Comparison of ENCODE assay signal across 24 mouse cellular contexts in genomic region chr1:135139906-135140305, GRCm38 (mm10). TPM values are rescaled to one million over a fixed set of nuclear protein-coding genes. Genes with fewer than 3 reads are reported as not detected.
DNase-seq lines count a peak whose midpoint lies in the region; ATAC-seq and TF ChIP-seq lines count a peak whose summit lies in the region.
"Had no signal": no experiment of that assay in that cellular context is flagged by ENCODE, and none has a peak within 500 bp of the region (broad histone marks: within the 10 kb centered on the region; RNA-seq: fewer than 3 reads in every experiment).

No protein-coding gene starts in this region.

- DNase-seq in 416B (ENCODE audit: low read depth): peak; percentile 68
- DNase-seq in A20 (ENCODE audit: low read depth, low spot score): peak; percentile 45
- peak; percentile 70 for DNase-seq in MEL (ENCODE audit: low read depth, low spot score)
- DNase-seq in lung, postnatal 36 days: no peak
- no peak for DNase-seq in gastrocnemius, adult 2 months
- no peak for DNase-seq in yolk sac, embryonic 10.5 days (ENCODE audit: low spot score)
- DNase-seq: cerebellum, adult 8-10 months; heart, adult 11 months; heart, postnatal 14 days; kidney, postnatal 36 days; lung, embryonic 14.5 days had no signal

- no peaks in the 10 kb centered on the region for H3K9me3 ChIP-seq in MEL (replicated peaks; ENCODE audit: insufficient read depth, low read length)
- H3K9me3 ChIP-seq: embryonic facial prominence, embryonic 12.5 days; heart, embryonic 12.5 days; hindbrain, embryonic 13.5 days; limb, embryonic 15.5 days; midbrain, embryonic 10.5 days; neural tube, embryonic 12.5 days had no signal

- no peak for TF ChIP-seq EP300 in MEL (IDR thresholded peaks at IDR 0.05; ENCODE audit: low read depth in 1 of 2, low read length in 2 of 2)

- no peak overlapping the region for H3K9ac ChIP-seq in MEL (ENCODE audit: control insufficient read depth, low read depth, low read length, poor library complexity, severe bottlenecking)
- H3K9ac ChIP-seq: embryonic facial prominence, embryonic 12.5 days; heart, embryonic 12.5 days; hindbrain, embryonic 13.5 days; limb, embryonic 15.5 days; lung, embryonic 14.5 days; neural tube, embryonic 12.5 days had no signal

- TF ChIP-seq POLR2A in MEL (IDR thresholded peaks at IDR 0.05; ENCODE audit: control insufficient read depth in 1 of 2, insufficient read depth in 1 of 2, low read depth in 1 of 2, low read length in 2 of 2, poor library complexity in 1 of 2): peak in 1 of 2 experiments; percentile 40; a peak in 2 of 4 replicates

- TF ChIP-seq RAD21 in MEL (IDR thresholded peaks at IDR 0.05; ENCODE audit: low read depth, low read length): no peak

- peaks cover 22 to 48% of the 10 kb centered on the region in 2 experiments for H3K36me3 ChIP-seq in MEL (ENCODE audit: control insufficient read depth in 1 of 2, insufficient read depth in 2 of 2, low read length in 2 of 2)
- H3K36me3 ChIP-seq: embryonic facial prominence, embryonic 12.5 days; heart, embryonic 12.5 days; hindbrain, embryonic 13.5 days; limb, embryonic 15.5 days; midbrain, embryonic 10.5 days; neural tube, embryonic 12.5 days had no signal

- ATAC-seq in megakaryocyte progenitor cell, adult 5-6 weeks (replicated peaks; ENCODE audit: poor library complexity): peak; percentile 70
- ATAC-seq: forebrain, embryonic 16.5 days; intestine, embryonic 16.5 days had no signal

- intact Hi-C loops in gastrocnemius, adult 2 months (cut with DNase I): no loop called here

- peaks cover 8 to 24% of the 10 kb centered on the region in 2 experiments for H3K4me1 ChIP-seq in MEL (ENCODE audit: control insufficient read depth in 1 of 2, insufficient read depth in 2 of 2, low read length in 2 of 2)
- H3K4me1 ChIP-seq: embryonic facial prominence, embryonic 12.5 days; heart, embryonic 12.5 days; hindbrain, embryonic 13.5 days; limb, embryonic 15.5 days; midbrain, embryonic 10.5 days; neural tube, embryonic 12.5 days had no signal

- peaks cover 21% of the 10 kb centered on the region for H3K79me2 ChIP-seq in MEL (ENCODE audit: control insufficient read depth, insufficient read depth, low read length, poor library complexity)

- H3K4me3 ChIP-seq in MEL (ENCODE audit: control insufficient read depth in 1 of 2, insufficient read depth in 1 of 2, low read depth in 2 of 2, low read length in 2 of 2): no peak overlapping the region
- H3K4me3 ChIP-seq in gastrocnemius, adult 2 months: no peak overlapping the region
- H3K4me3 ChIP-seq: embryonic facial prominence, embryonic 12.5 days; erythroblast, embryonic 14.5 days; heart, embryonic 12.5 days; hindbrain, embryonic 13.5 days; limb, embryonic 15.5 days; midbrain, embryonic 10.5 days; neural tube, embryonic 12.5 days had no signal

- H3K27ac ChIP-seq in MEL (ENCODE audit: control insufficient read depth, low read depth, low read length): no peak overlapping the region
- no peak overlapping the region for H3K27ac ChIP-seq in gastrocnemius, adult 2 months
- H3K27ac ChIP-seq: embryonic facial prominence, embryonic 12.5 days; hindbrain, embryonic 13.5 days; limb, embryonic 15.5 days; midbrain, embryonic 10.5 days; neural tube, embryonic 12.5 days had no signal

- H3K27me3 ChIP-seq in MEL (ENCODE audit: control insufficient read depth in 1 of 2, insufficient read depth in 2 of 2, low read length in 2 of 2): no peaks in the 10 kb centered on the region
- H3K27me3 ChIP-seq: limb, embryonic 15.5 days had no signal

- no peak for TF ChIP-seq CTCF in MEL (IDR thresholded peaks at IDR 0.05 in 2 of 3, conservative IDR thresholded peaks at IDR 0.05 in 1 of 3; ENCODE audit: control insufficient read depth in 1 of 3, insufficient read depth in 1 of 3, low read depth in 2 of 3, low read length in 3 of 3, poor library complexity in 1 of 3, severe bottlenecking in 1 of 3)
- no peak for TF ChIP-seq CTCF in gastrocnemius, adult 2 months (IDR thresholded peaks at IDR 0.05)

TF ChIP-seq in MEL, 35 proteins besides CTCF, POLR2A, EP300 and RAD21:
- no peak for TF ChIP-seq NELFE (IDR thresholded peaks at IDR 0.05; ENCODE audit: low read depth, low read length)
- peak; percentile 27; the same call in 1 of the 2 replicates for TF ChIP-seq TBP (IDR thresholded peaks at IDR 0.05; ENCODE audit: low read depth, low read length)

RNA-seq across cellular contexts. Expression of gene Arl8a, which starts 6.7 kb away (rescaled TPM):
- total RNA-seq in MEL (2012; rRNA removed): 8.0 and 9.0 TPM in 2 replicates
- polyA plus RNA-seq in MEL (2012; ENCODE audit: insufficient read depth in 1 of 2, insufficient read length in 2 of 2, low read depth in 1 of 2, low replicate concordance in 2 of 2, missing spikeins in 1 of 2): 10 to 100 TPM in 1 of 2 experiments, not detected in 1; 47.7 TPM
- total RNA-seq in megakaryocyte progenitor cell, adult 5-6 weeks (2015): 32.1 and 35.1 TPM in 2 replicates
- 18.4 and 19.9 TPM in 2 replicates for total RNA-seq in megakaryocyte progenitor cell, adult 5-6 weeks (2017)
- 10 to 100 TPM; 16.5 to 17.8 TPM for total RNA-seq in gastrocnemius, adult 2 months (2021)

RNA-seq across cellular contexts. Expression of gene Ptpn7, which starts 7.4 kb away (rescaled TPM):
- 173 and 202 TPM in 2 replicates for total RNA-seq in MEL (2012; rRNA removed)
- polyA plus RNA-seq in MEL (2012; ENCODE audit: insufficient read depth in 1 of 2, insufficient read length in 2 of 2, low read depth in 1 of 2, low replicate concordance in 2 of 2, missing spikeins in 1 of 2): 100 to 1,000 TPM in 1 of 2 experiments, not detected in 1; 215 TPM
- 75.0 and 75.4 TPM in 2 replicates for total RNA-seq in megakaryocyte progenitor cell, adult 5-6 weeks (2015)
- 103 and 112 TPM in 2 replicates for total RNA-seq in megakaryocyte progenitor cell, adult 5-6 weeks (2017)
- under 1 TPM in 1 of 2 experiments, not detected in 1; 0.17 TPM for total RNA-seq in gastrocnemius, adult 2 months (2021)

RNA-seq across cellular contexts. Expression of gene Gpr37l1, which starts 27.6 kb away (rescaled TPM):
- not detected in 2 replicates for total RNA-seq in MEL (2012; rRNA removed)
- not detected for polyA plus RNA-seq in MEL (2012; ENCODE audit: insufficient read depth in 1 of 2, insufficient read length in 2 of 2, low read depth in 1 of 2, low replicate concordance in 2 of 2, missing spikeins in 1 of 2)
- not detected in 2 replicates for total RNA-seq in megakaryocyte progenitor cell, adult 5-6 weeks (2015)
- total RNA-seq in megakaryocyte progenitor cell, adult 5-6 weeks (2017): not detected in 2 replicates
- under 1 TPM; 0.38 to 0.56 TPM for total RNA-seq in gastrocnemius, adult 2 months (2021)
- total RNA-seq: common myeloid progenitor, adult 5-6 weeks; monocyte, adult 5-6 weeks had no signal
- polyA plus RNA-seq: embryonic facial prominence, embryonic 12.5 days; erythroblast, embryonic 14.5 days; heart, embryonic 12.5 days; kidney, embryonic 14.5 days; limb, embryonic 15.5 days; lung, embryonic 14.5 days; midbrain, embryonic 10.5 days had no signal

RNA-seq across cellular contexts. Expression of gene Lgr6, which starts 34.8 kb away (rescaled TPM):
- 0.04 and 0.07 TPM in 2 replicates for total RNA-seq in MEL (2012; rRNA removed)
- polyA plus RNA-seq in MEL (2012; ENCODE audit: insufficient read depth in 1 of 2, insufficient read length in 2 of 2, low read depth in 1 of 2, low replicate concordance in 2 of 2, missing spikeins in 1 of 2): under 1 TPM in 1 of 2 experiments, not detected in 1; 0.10 TPM
- total RNA-seq in megakaryocyte progenitor cell, adult 5-6 weeks (2015): 0.05 TPM in 1 of 2 replicates, not detected in the other
- 0.08 TPM in 1 of 2 replicates, not detected in the other for total RNA-seq in megakaryocyte progenitor cell, adult 5-6 weeks (2017)
- under 1 TPM; 0.08 to 0.86 TPM for total RNA-seq in gastrocnemius, adult 2 months (2021)
- total RNA-seq: monocyte, adult 5-6 weeks had no signal
- polyA plus RNA-seq: erythroblast, embryonic 14.5 days had no signal

Comparison
In these comparisons a context has a peak if more than half of its experiments do, and no peak if none do; other contexts are left out.
1. DNase-seq: peak in 416B (single experiment), A20 (single experiment) and MEL (single experiment); none in lung, postnatal 36 days (single experiment), gastrocnemius, adult 2 months (single experiment) and yolk sac, embryonic 10.5 days (single experiment).
2. RNA of gene Ptpn7, which starts 7.4 kb away (total RNA-seq): 173 to 202 TPM in MEL and 75.0 to 112 TPM in megakaryocyte progenitor cell, adult 5-6 weeks; 0.17 TPM in gastrocnemius, adult 2 months; every median in the first group is over 10 times any median in the second.